Mouse (Mus musculus): Measurements from ENCODE around the gene Adgb.
"Not testable (repeated sequence)": the region's sequence is repeated elsewhere in the genome, so short reads cannot be mapped to it uniquely, and the experiment has no call there.

The Adgb gene

GRCm38 (mm10) chr10:10471961-10472610, at the start of gene Adgb:
Adgb (minus strand) TSS chr10:10472326.
- in situ Hi-C loops (cut with MseI, MboI) = no loop called here

GRCm38 (mm10) chr10:10480139-10480538, 8.0 kb upstream of the Adgb start:
- in situ Hi-C loops (cut with MseI, MboI) = no loop called here

DNA sequence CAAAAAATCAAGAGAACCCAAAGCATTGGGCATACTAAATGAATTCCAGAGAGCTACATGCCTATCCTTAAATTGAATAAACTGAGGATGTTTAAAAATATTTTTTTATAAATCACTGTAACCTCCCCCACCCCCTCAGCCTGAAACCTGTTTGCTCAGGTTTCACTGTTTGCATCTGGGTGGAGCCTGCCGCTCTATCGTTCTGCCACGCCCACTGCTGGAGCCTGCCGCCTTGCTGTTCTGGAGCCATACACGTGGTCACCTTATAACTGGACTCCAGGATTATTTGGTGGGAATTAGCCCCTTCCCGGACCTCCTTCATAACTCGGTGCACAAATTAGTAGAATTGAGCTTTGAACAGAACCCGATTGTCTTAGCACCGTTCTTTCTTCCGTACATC, 5.3 kb upstream of the Adgb start:
- in situ Hi-C loops (cut with MseI, MboI) = not testable (repeated sequence)

GRCm38 (mm10) chr10:10476956-10477355, 4.8 kb upstream of the Adgb start:
- in situ Hi-C loops (cut with MseI, MboI) = no loop called here

- in situ Hi-C loops (cut with MseI, MboI) = no loop called here
Measured at GRCm38 (mm10) chr10:10476549-10476948, 4.4 kb upstream of the Adgb start.

GRCm38 (mm10) chr10:10468699-10469547, 3.2 kb downstream of the Adgb start:
- in situ Hi-C loops (cut with MseI, MboI) = no loop called here

DNA sequence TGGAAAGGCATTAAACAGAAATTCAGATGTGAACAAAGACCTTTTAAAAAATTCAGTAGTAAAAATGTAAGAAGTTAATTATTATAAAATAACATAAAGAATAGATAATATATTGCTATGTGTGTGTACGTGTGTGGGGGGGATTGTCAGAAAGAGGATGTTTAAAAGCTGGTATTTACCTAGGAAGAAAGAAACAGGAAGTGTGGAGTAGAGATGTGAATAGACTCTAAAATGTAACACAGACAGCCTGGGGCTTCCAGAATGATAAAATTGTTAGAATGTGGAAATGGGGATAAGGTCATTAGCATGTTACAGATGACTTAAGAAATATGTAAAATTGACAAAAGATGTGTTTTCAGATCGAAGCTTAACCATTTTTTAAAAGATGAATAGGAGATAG, 12.0 kb downstream of the Adgb start:
- in situ Hi-C loops (cut with MseI, MboI) = no loop called here

DNA sequence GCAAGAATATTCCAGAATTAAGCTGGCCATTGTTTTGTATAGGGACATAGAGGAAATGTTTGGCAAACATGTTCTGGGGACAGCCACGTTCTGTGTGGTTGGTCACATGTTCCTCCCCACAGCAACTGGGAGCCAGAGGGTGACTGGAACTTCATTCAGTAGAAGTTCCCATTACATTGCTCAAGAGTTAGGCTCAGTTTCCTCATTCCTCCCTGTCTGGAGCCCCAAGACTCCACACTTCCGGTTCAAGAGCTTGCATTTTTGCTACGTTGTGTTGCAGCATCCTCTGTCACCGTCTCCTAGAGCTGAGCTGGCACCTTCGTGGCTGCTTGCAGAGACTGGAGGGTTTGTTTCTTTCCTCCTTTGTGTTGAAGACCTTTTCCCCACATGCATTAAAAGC, 15.1 kb downstream of the Adgb start:
- in situ Hi-C loops (cut with MseI, MboI) = no loop called here

GRCm38 (mm10) chr10:10449067-10449466, 23.1 kb downstream of the Adgb start:
- in situ Hi-C loops (cut with MseI, MboI) = no loop called here

DNA sequence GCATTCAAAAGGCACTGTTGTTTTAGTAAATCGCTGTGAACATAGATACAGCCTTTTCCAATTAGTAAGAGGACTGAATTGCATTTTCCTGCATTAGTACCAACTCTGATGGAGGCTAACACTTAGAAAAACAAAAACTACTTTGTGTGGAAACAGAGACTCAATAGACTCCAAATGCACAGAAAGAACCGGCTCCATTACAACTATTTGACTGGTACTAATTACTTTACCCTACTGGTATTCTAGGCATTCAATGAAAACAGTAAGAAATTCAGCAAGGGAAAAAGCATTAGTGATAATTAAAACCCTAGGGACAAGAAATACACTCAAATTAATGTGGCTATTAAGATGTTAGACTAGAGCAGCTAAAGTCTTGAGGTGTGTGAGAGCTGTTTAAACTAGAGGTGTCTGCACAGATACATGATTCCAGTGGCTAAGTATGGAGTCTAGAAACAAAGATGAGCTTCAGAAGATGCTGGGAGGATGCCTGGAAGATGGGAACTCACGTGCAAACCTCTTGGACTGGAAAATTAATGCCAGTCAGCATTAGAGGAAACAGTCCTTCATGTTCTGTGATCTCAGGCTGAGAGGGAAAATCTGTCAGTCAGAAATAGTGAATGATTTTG, 27.2 kb downstream of the Adgb start:
- in situ Hi-C loops (cut with MseI, MboI) = no loop called here

DNA sequence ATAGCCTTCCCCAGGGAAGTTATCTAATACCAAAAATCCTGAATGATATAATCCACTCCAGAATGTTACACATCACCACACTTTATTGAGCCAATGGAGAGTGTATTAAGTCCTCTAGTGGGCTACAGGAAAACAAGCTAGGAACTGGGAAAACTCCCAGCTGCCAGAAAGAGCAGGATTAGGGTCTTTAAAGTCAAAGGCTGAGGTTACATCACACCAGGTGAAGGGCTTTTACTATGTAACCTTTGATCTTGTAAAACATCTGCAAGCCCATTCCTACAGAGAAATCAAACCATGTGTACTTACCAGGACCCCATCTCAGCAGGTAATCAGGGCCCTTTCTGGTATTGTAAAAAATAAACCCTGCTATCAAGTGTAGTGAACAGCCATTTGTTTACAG, 28.6 kb downstream of the Adgb start:
- in situ Hi-C loops (cut with MseI, MboI) = no loop called here

- in situ Hi-C loops (cut with MseI, MboI) = no loop called here
Measured at GRCm38 (mm10) chr10:10435014-10435413, 37.1 kb downstream of the Adgb start.

- in situ Hi-C loops (cut with MseI, MboI) = no loop called here
Measured at GRCm38 (mm10) chr10:10429635-10430034, 42.5 kb downstream of the Adgb start.

GRCm38 (mm10) chr10:10429032-10429431, 43.1 kb downstream of the Adgb start:
- in situ Hi-C loops (cut with MseI, MboI) = no loop called here

- in situ Hi-C loops (cut with MseI, MboI) = no loop called here
Measured at GRCm38 (mm10) chr10:10424383-10424782, 47.7 kb downstream of the Adgb start.

DNA sequence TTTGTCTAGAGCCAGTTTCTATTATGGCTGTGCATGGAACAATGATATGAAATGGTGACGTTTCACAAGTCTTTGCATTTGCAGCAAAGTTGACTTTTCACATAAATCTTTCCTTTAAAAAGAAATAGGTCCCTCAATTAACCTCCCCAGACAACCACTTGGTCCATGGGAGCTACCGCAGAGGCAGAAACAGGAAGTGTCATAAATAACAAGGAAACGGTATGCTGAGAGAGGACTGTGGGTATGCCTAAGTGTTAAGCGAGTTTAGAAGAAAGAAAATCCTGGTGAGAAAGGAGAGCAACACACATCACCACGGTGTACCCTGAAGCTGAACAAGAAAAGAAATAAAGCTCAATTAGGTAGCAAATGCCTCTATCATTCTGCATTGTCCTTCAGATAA, 61.1 kb downstream of the Adgb start:
- in situ Hi-C loops (cut with MseI, MboI) = no loop called here

DNA sequence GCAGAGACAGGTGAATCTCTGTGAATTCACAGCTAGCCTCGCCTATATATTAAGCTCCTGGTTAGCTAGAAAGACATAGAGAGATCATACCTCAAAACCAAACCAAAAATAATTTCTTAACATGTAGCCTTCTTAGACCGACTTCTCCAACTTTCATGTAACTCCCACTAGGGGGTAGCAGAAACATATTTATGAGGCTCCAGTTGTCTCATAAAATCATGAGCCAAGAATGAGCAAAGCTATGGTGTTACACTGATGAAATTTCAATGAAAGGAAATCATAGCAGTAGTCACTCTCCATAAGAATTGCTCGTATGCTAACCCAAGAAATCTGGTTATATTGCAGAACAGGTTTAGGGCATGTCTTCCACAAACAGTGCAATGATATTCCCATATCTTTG, 64.0 kb downstream of the Adgb start:
- in situ Hi-C loops (cut with MseI, MboI) = loop anchor here in 1 of 2 experiments (10.0 kb wide), 1 partner anchor 147 kb away; the partner anchor contains the start of gene Rab32

GRCm38 (mm10) chr10:10395784-10396481, 76.2 kb downstream of the Adgb start:
- in situ Hi-C loops (cut with MseI, MboI) = no loop called here

DNA sequence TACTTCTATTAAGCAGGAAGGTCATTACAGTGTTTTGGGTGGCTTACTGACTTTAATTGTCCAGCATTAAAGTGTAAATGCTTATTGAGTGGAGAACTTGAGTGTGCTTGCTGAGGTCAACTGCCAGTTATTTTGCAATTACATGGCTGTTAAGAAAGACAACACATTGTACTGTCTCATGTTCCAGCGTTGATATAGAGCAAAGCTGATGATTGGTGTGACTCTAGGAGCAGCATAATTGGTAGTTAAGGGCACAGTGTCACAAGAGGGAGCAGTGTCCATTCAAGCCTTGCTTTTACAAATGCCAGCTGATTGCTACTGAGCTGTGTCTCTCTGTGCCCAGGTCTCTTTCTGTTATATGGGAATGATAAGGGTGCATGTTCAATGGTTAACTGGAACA, 97.5 kb downstream of the Adgb start:
- in situ Hi-C loops (cut with MseI, MboI) = no loop called here

DNA sequence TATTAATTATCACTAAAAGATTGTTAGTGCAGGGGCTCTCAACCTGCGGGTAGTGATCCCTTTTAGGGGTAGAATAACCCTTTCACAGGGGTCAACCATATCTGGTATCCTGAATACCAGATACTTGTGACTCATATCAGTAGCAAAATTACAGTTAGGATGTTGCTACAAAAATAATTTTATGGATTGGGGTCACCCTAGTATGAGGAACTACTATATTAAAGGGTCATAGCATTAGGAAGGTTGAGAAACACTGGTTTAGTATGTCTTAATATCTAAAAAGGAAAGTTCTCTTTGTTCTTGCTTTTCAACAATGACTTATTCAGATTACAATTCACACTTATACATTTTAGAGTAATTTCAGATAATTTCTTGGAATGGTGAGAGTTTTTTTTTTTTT, 108.1 kb downstream of the Adgb start:
- in situ Hi-C loops (cut with MseI, MboI) = no loop called here

GRCm38 (mm10) chr10:10355605-10356227, 116.4 kb downstream of the Adgb start:
- in situ Hi-C loops (cut with MseI, MboI) = no loop called here

- in situ Hi-C loops (cut with MseI, MboI) = no loop called here
Measured at GRCm38 (mm10) chr10:10352184-10352583, 119.9 kb downstream of the Adgb start.
